Mouse (Mus musculus) liver, adult 2 months (tissue): ENCODE results near the gene Auts2. TPM values are rescaled to one million over a fixed set of nuclear protein-coding genes. Genes with fewer than 3 reads are reported as not detected.

ENCODE experiments used
- DNase-seq: peaks from one replicate; pipeline ENCODE4 v3.0.0-alpha.2; 2011; ENCODE audit warnings: low read depth, low spot score; ENCODE audit errors: extremely low read depth
- H3K27ac ChIP-seq: fragments of 200-500 bp; replicated peaks from 2 replicates; pipeline ENCODE4 v1.5.1; 2012; ENCODE audit warnings: low read depth, mild to moderate bottlenecking, control low read depth, inconsistent platforms, low read length; ENCODE audit not compliant: insufficient read depth
- H3K27me3 ChIP-seq: fragments of 200-500 bp; 2 replicates; pipeline ENCODE4 v1.6.1; 2012; ENCODE audit warnings: mild to moderate bottlenecking, moderate library complexity, low read length, inconsistent platforms; ENCODE audit not compliant: control insufficient read depth, insufficient read depth
- H3K36me3 ChIP-seq: fragments of 200-500 bp; 2 replicates; pipeline ENCODE4 v1.6.1; 2012; ENCODE audit warnings: low read length, inconsistent platforms; ENCODE audit not compliant: control insufficient read depth, insufficient read depth
- H3K4me1 ChIP-seq: fragments of 200-500 bp; 2 replicates; pipeline ENCODE4 v1.6.1; 2011; ENCODE audit warnings: low read length; ENCODE audit not compliant: control insufficient read depth, insufficient read depth
- H3K4me3 ChIP-seq: fragments of 200-500 bp; 2 replicates; pipeline ENCODE4 v1.5.1; 2011; ENCODE audit warnings: low read depth, mild to moderate bottlenecking, control low read depth, low read length, moderate library complexity; ENCODE audit not compliant: insufficient read depth
- H3K79me2 ChIP-seq: fragments of 200-500 bp; 2 replicates; pipeline ENCODE4 v1.6.1; 2012; ENCODE audit warnings: inconsistent platforms, mild to moderate bottlenecking, low read length, moderate library complexity; ENCODE audit not compliant: control insufficient read depth, insufficient read depth
- H3K9ac ChIP-seq: fragments of 200-500 bp; 2 replicates; pipeline ENCODE4 v1.6.1; 2012; ENCODE audit warnings: low read depth, mild to moderate bottlenecking, control low read depth, inconsistent platforms, low read length
- CTCF ChIP-seq: fragments of 200-500 bp; IDR thresholded peaks from 2 replicates; pipeline ENCODE4 v1.5.1; 2011; ENCODE audit warnings: low read depth, low read length, control low read depth
- POLR2A ChIP-seq: fragments of 200-500 bp; IDR thresholded peaks from 2 replicates; pipeline ENCODE4 v1.6.1; 2011; ENCODE audit warnings: low read length, control low read depth; ENCODE audit not compliant: insufficient read depth; ENCODE audit errors: extremely low read depth
- WGBS: fragments of 180-500 bp; shearing (Covaris S2); methylation state at CpG from one replicate; pipeline ENCODE4 v1.1.7; 2018; 5-methylcytosine and 5-hydroxymethylcytosine counted together
- polyA plus RNA-seq: library from polyadenylated mRNA; depleted of rRNA; stranded (reverse); fragments of >200 nt; gene quantifications from 2 replicates; pipeline ENCODE4 v1.2.3, GENCODE M21; 2012
- total RNA-seq: library from RNA; depleted of rRNA; stranded (reverse); fragments of >200 nt; gene quantifications from 2 replicates; pipeline ENCODE4 v1.2.3, GENCODE M21; 2014

Gene Auts2
- total and polyA plus RNA-seq, 2 experiments: 0.37 to 0.51 TPM

- Histone ChIP-seq H3K9ac (no peak overlapping the region), H3K79me2 (no peaks in the 10 kb centered on the region), H3K27ac (no peak overlapping the region), H3K4me3 (no peak overlapping the region), H3K36me3 (no peaks in the 10 kb centered on the region), H3K4me1 (no peaks in the 10 kb centered on the region), H3K27me3 (no peaks in the 10 kb centered on the region)
- peak; percentile 4 for DNase-seq
- no peak for TF ChIP-seq CTCF
- TF ChIP-seq POLR2A: no peak
- 25% methylated on average over 11 of the region's 11 CpGs for WGBS
Observed at GRCm38 (mm10) chr5:131650381-131650891, 892.7 kb downstream of the Auts2 start.

GRCm38 (mm10) chr5:131647683-131648119 is 895.4 kb downstream of the Auts2 start:
- Histone ChIP-seq H3K4me3 (no peak overlapping the region), H3K79me2 (no peaks in the 10 kb centered on the region), H3K27ac (no peak overlapping the region), H3K4me1 (no peaks in the 10 kb centered on the region), H3K36me3 (no peaks in the 10 kb centered on the region), H3K9ac (no peak overlapping the region), H3K27me3 (no peaks in the 10 kb centered on the region)
- 19% methylated on average over 4 of the region's 4 CpGs for WGBS
- TF ChIP-seq POLR2A (no peak), CTCF (no peak)
- DNase-seq: no peak

DNA sequence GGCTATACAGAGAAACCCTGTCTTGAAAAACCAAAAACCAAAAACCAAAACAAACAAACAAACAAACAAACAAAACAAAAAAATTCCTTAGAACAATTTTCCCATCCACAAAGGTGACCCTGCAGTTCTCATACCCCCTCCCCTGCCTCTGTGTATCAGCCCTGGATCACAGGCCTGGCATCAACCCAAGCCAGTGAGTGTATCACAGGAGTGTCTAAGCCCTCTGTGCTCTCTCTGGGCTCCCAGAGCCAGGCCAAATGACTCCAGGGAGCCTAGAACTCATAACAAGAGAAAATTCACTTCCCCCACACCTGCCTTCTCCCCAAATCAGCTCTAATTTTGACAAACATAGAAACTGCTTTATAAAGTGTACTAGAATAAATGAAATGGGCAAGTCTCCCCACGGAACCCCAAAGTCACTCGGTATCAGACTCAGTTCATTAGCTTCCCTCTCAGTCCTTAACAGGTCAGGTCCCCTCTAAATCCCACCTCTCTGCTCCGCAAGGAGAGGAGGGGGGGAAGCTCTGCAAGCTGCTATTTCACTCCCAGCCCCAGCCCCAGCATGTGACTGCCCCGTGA is 896.0 kb downstream of the Auts2 start:
- Histone ChIP-seq H3K4me1 (no peaks in the 10 kb centered on the region), H3K4me3 (no peak overlapping the region), H3K36me3 (no peaks in the 10 kb centered on the region), H3K27me3 (no peaks in the 10 kb centered on the region), H3K9ac (no peak overlapping the region), H3K79me2 (no peaks in the 10 kb centered on the region), H3K27ac (no peak overlapping the region)
- TF ChIP-seq POLR2A: no peak
- DNase-seq: no peak
- WGBS: 70% methylated on average over 4 of the region's 4 CpGs

DNA sequence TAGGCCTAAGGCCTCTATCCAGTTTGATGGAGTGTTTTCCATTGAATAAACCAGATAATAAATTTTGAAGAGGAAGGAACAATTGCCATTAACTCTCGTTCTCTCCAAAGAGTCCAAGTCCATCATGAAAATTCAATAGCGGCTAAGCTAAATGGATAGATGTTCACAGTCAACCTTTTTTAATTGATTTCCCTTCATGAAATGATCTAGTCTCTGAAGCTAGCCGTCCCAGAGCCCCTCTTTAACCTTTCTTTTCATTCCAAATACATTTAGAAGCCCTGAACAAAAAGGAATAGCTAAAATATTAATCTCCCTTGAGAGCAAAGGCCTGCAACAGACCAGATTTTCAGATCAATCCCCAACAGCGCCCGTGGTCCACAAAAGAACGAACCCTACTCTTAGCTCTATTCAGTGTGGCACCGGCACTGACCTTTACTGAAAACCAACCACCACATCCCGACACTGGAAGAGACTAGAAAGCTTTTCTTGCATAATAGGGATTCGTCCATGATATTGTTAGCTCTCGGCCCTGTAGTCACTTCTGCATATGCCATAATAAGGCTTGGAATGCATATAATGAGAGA is 896.9 kb downstream of the Auts2 start:
- H3K27ac ChIP-seq: no peak overlapping the region
- no peaks in the 10 kb centered on the region for H3K27me3 ChIP-seq
- H3K4me1 ChIP-seq: no peaks in the 10 kb centered on the region
- H3K79me2 ChIP-seq: no peaks in the 10 kb centered on the region
- no peak for TF ChIP-seq CTCF
- TF ChIP-seq POLR2A: no peak
- DNase-seq: no peak
- 95% methylated on average over 10 of the region's 10 CpGs for WGBS
- no peak overlapping the region for H3K4me3 ChIP-seq
- H3K36me3 ChIP-seq: no peaks in the 10 kb centered on the region
- H3K9ac ChIP-seq: no peak overlapping the region

- Histone ChIP-seq H3K79me2 (no peaks in the 10 kb centered on the region), H3K27ac (no peak overlapping the region), H3K36me3 (no peaks in the 10 kb centered on the region), H3K9ac (no peak overlapping the region), H3K27me3 (no peaks in the 10 kb centered on the region), H3K4me3 (no peak overlapping the region), H3K4me1 (no peaks in the 10 kb centered on the region)
- no peak for DNase-seq
- WGBS: 96% methylated on average over 18 of the region's 18 CpGs
- no peak for TF ChIP-seq POLR2A
- no peak for TF ChIP-seq CTCF
Observed at GRCm38 (mm10) chr5:131645341-131646191, 897.6 kb downstream of the Auts2 start.
